In genomic region chr4:142172942-142173341, GRCm38 (mm10) we compare ENCODE assay signal across 17 mouse cellular contexts.
A peak's percentile ranks its signal among the peaks of the same experiment; 100 is the strongest.
DNase-seq lines count a peak whose midpoint lies in the region; ATAC-seq lines count a peak whose summit lies in the region.
"Had no signal": no experiment of that assay in that cellular context is flagged by ENCODE, and none has a peak within 500 bp of the region (broad histone marks: within the 10 kb centered on the region; RNA-seq: fewer than 3 reads in every experiment).

No protein-coding gene starts in this region.

- DNase-seq in kidney, postnatal 14 days: no peak
- peak; percentile 39 for DNase-seq in urinary bladder, postnatal 14 days (ENCODE audit: low spot score)
- no peak for DNase-seq in urinary bladder, postnatal 36 days (ENCODE audit: low spot score in 2 of 2)
- no peak for DNase-seq in adrenal gland, postnatal 14 days
- DNase-seq in liver, embryonic 11.5 days (ENCODE audit: low spot score): no peak
- DNase-seq: cerebellum, adult 9-10 months; heart, adult 18-20 months; heart, postnatal 4 days; kidney, adult 8-10 months; lung, postnatal 4 days; retina, postnatal 1 day; spleen, adult 18-20 months; thymus, adult 18-20 months had no signal

- no peaks in the 10 kb centered on the region for H3K36me3 ChIP-seq in kidney, embryonic 14.5 days (ENCODE audit: control insufficient read depth, insufficient read depth, low read length)
- no peaks in the 10 kb centered on the region for H3K36me3 ChIP-seq in intestine, embryonic 16.5 days (ENCODE audit: control insufficient read depth, insufficient read depth, low read length)
- no peaks in the 10 kb centered on the region for H3K36me3 ChIP-seq in liver, embryonic 11.5 days (ENCODE audit: control insufficient read depth, insufficient read depth, low read length)
- H3K36me3 ChIP-seq: midbrain, embryonic 13.5 days had no signal

- H3K27ac ChIP-seq in kidney, embryonic 14.5 days (ENCODE audit: low read depth, low read length): peak overlapping the region; percentile 70; the same call in 1 of the 2 replicates
- peak overlapping the region; percentile 96 for H3K27ac ChIP-seq in intestine, embryonic 16.5 days (ENCODE audit: low read length)
- H3K27ac ChIP-seq in liver, embryonic 11.5 days (ENCODE audit: low read depth, low read length): no peak overlapping the region
- H3K27ac ChIP-seq: midbrain, embryonic 13.5 days had no signal

- peaks cover 46% of the 10 kb centered on the region for H3K4me1 ChIP-seq in kidney, embryonic 14.5 days (ENCODE audit: control insufficient read depth, insufficient read depth, low read length)
- H3K4me1 ChIP-seq in intestine, embryonic 16.5 days (ENCODE audit: control insufficient read depth, insufficient read depth, low read length): peaks cover 55% of the 10 kb centered on the region
- peaks cover 5% of the 10 kb centered on the region; the same call in 1 of the 2 replicates for H3K4me1 ChIP-seq in liver, embryonic 11.5 days (replicated peaks; ENCODE audit: control insufficient read depth, insufficient read depth, low read length)

- no peaks in the 10 kb centered on the region; the same call in 1 of the 2 replicates for H3K9me3 ChIP-seq in kidney, embryonic 14.5 days (ENCODE audit: control insufficient read depth, low read length)
- H3K9me3 ChIP-seq in intestine, embryonic 16.5 days (ENCODE audit: control insufficient read depth, low read length): no peaks in the 10 kb centered on the region
- H3K9me3 ChIP-seq in liver, embryonic 11.5 days (ENCODE audit: control insufficient read depth, low read length): no peaks in the 10 kb centered on the region
- H3K9me3 ChIP-seq: midbrain, embryonic 13.5 days had no signal

- no peak overlapping the region for H3K4me3 ChIP-seq in kidney, embryonic 14.5 days (ENCODE audit: low read length)
- H3K4me3 ChIP-seq in intestine, embryonic 16.5 days (ENCODE audit: low read length): no peak overlapping the region
- no peak overlapping the region for H3K4me3 ChIP-seq in liver, embryonic 11.5 days (ENCODE audit: low read depth, low read length)
- H3K4me3 ChIP-seq: midbrain, embryonic 13.5 days had no signal

- no peak overlapping the region for H3K4me2 ChIP-seq in kidney, embryonic 14.5 days (replicated peaks; ENCODE audit: low read depth, low read length)
- no peak overlapping the region for H3K4me2 ChIP-seq in intestine, embryonic 16.5 days (ENCODE audit: low read depth, low read length)
- no peak overlapping the region for H3K4me2 ChIP-seq in liver, embryonic 11.5 days
- H3K4me2 ChIP-seq: midbrain, embryonic 13.5 days had no signal

- H3K27me3 ChIP-seq in kidney, embryonic 14.5 days (ENCODE audit: control insufficient read depth, insufficient read depth, low read length): no peaks in the 10 kb centered on the region
- no peaks in the 10 kb centered on the region for H3K27me3 ChIP-seq in intestine, embryonic 16.5 days (replicated peaks; ENCODE audit: control insufficient read depth, insufficient read depth, low read length)
- no peaks in the 10 kb centered on the region for H3K27me3 ChIP-seq in liver, embryonic 11.5 days (replicated peaks; ENCODE audit: control insufficient read depth, insufficient read depth, low read length)
- H3K27me3 ChIP-seq: midbrain, embryonic 13.5 days had no signal

- WGBS in kidney, embryonic 14.5 days: 87% methylated on average over 4 of the region's 4 CpGs
- WGBS in intestine, embryonic 16.5 days: 74% methylated on average over 4 of the region's 4 CpGs
- 77% methylated on average over 4 of the region's 4 CpGs for WGBS in liver, embryonic 11.5 days

- no peak for ATAC-seq in kidney, embryonic 14.5 days (ENCODE audit: low FRiP score, low TSS enrichment)
- no peak for ATAC-seq in intestine, embryonic 16.5 days
- no peak for ATAC-seq in liver, embryonic 11.5 days (replicated peaks; ENCODE audit: low FRiP score)
- ATAC-seq: CD4-positive, CD25-positive, alpha-beta regulatory T cell, adult 4 months had no signal

- H3K9ac ChIP-seq in kidney, embryonic 14.5 days (ENCODE audit: low read depth, low read length): no peak overlapping the region
- H3K9ac ChIP-seq in intestine, embryonic 16.5 days (ENCODE audit: low read depth, low read length): no peak overlapping the region
- no peak overlapping the region for H3K9ac ChIP-seq in liver, embryonic 11.5 days (ENCODE audit: low read depth, low read length)
- H3K9ac ChIP-seq: midbrain, embryonic 13.5 days had no signal
